Mouse (Mus musculus) limb, embryonic 14.5 days (tissue): ENCODE measurements at regions not wholly inside any gene's neighbourhood (a gene's known extent, or its start where the extent isn't known, plus 50 kb on each side); places are given as distances from the start of the nearest gene placed in this dataset.

Source experiments
- ATAC-seq: fragments of 200-750 bp; cut with Nextera tagmentation; 2 replicates; pipeline ENCODE4 v1.8.0; 2017; ENCODE audit warnings: low read depth, moderate number of reproducible peaks, moderate TSS enrichment; ENCODE audit not compliant: low FRiP score
- DNase-seq: peaks from one replicate; pipeline ENCODE4 v3.0.0-alpha.2; 2015; ENCODE audit warnings: low spot score
- H3K27ac ChIP-seq: fragments of 300-500 bp; sonication (generic); replicated peaks from 2 replicates; pipeline ENCODE4 v1.5.1; 2014; ENCODE audit warnings: low read depth, mild to moderate bottlenecking, low read length, moderate library complexity, mixed read lengths
- H3K27me3 ChIP-seq: fragments of 300-500 bp; sonication (generic); 2 replicates; pipeline ENCODE4 v1.6.1; 2014; ENCODE audit warnings: low read length, mixed read lengths; ENCODE audit not compliant: control insufficient read depth, insufficient read depth
- H3K36me3 ChIP-seq: fragments of 300-500 bp; sonication (generic); 2 replicates; pipeline ENCODE4 v1.6.1; 2014; ENCODE audit warnings: mild to moderate bottlenecking, low read length, moderate library complexity, mixed read lengths; ENCODE audit not compliant: control insufficient read depth, insufficient read depth
- H3K4me1 ChIP-seq: fragments of 300-500 bp; sonication (generic); 2 replicates; pipeline ENCODE4 v1.6.1; 2014; ENCODE audit warnings: antibody characterized with exemption, low read length, mixed read lengths; ENCODE audit not compliant: control insufficient read depth, insufficient read depth
- H3K4me2 ChIP-seq: fragments of 300-500 bp; sonication (generic); replicated peaks from 2 replicates; pipeline ENCODE4 v1.6.1; 2014; ENCODE audit warnings: low read depth, mild to moderate bottlenecking, low read length, moderate library complexity; ENCODE audit not compliant: severe bottlenecking
- H3K4me3 ChIP-seq: fragments of 300-500 bp; sonication (generic); replicated peaks from 2 replicates; pipeline ENCODE4 v1.5.1; 2014; ENCODE audit warnings: low read length
- H3K9ac ChIP-seq: fragments of 300-500 bp; sonication (generic); 2 replicates; pipeline ENCODE4 v1.6.1; 2014; ENCODE audit warnings: mild to moderate bottlenecking, low read depth, low read length, moderate library complexity; ENCODE audit not compliant: severe bottlenecking
- H3K9me3 ChIP-seq: fragments of 300-500 bp; sonication (generic); 2 replicates; pipeline ENCODE4 v1.6.1; 2016; ENCODE audit warnings: low read length; ENCODE audit not compliant: control insufficient read depth
- POLR2A ChIP-seq: fragments of 200-500 bp; IDR thresholded peaks from 2 replicates; pipeline ENCODE4 v1.8.0; 2012; ENCODE audit warnings: inconsistent platforms, mild to moderate bottlenecking, moderate library complexity, borderline replicate concordance; ENCODE audit not compliant: insufficient read depth, insufficient read length; ENCODE audit errors: extremely low read depth
- WGBS: fragments of 180-500 bp; shearing (Covaris S2); extraction: QIAGEN DNeasy Blood & Tissue Kit; methylation state at CpG from one replicate; pipeline ENCODE4 v1.1.7; 2014; 5-methylcytosine and 5-hydroxymethylcytosine counted together

DNA sequence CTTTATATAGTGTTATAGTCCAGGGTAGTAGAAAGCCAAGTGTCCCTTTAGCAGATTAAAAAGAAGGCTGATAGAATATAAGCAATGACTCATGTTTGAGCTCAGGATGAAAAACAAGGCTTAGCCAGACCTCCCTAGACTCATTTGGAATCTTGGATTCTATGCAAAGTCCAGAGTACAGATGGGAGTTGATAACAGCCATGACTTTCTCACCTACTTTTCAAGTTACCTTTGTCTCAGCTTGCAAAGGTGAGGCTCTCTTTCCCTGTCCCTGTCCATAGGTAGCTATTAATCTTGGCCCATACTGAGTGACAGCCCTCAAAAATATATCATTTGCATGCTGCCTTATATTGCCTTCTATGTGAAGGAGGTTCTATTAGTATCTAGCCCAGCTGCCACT is 229.6 kb downstream of the Ikzf2 start:
- no peak for TF ChIP-seq POLR2A
- Histone ChIP-seq H3K4me1 (no peaks in the 10 kb centered on the region), H3K4me2 (no peak overlapping the region)

DNA sequence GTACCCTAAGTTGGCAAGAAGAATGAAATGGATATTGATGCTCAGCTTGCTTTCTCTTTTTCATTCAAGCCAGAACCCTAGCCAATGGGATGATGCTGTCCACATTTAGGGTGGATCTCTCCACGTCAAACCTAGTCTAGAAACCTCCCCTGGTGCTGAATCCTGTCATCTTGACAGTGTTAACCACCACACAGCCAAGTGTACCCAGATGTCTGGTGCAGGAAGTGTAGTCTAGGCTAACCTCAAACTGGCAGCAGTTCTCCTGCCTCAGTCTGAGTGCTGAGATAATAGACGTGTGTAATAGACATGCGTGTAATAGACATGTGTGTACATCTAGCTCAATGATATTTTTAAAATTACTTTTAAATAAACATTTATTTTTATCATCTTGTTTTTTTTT is 233.1 kb downstream of the Ikzf2 start:
- Histone ChIP-seq H3K4me3 (no peak overlapping the region), H3K9me3 (no peaks in the 10 kb centered on the region), H3K27me3 (no peaks in the 10 kb centered on the region), H3K4me1 (no peaks in the 10 kb centered on the region), H3K4me2 (no peak overlapping the region), H3K27ac (no peak overlapping the region), H3K36me3 (no peaks in the 10 kb centered on the region), H3K9ac (no peak overlapping the region)
- no peak for TF ChIP-seq POLR2A
- WGBS: 88% methylated on average over 3 of the region's 3 CpGs
- ATAC-seq: no peak
- DNase-seq: no peak

More for the DNA sequence above, 229.6 kb downstream of the Ikzf2 start:
- ATAC-seq (no peak), DNase-seq (no peak)
- Histone ChIP-seq H3K27ac (no peak overlapping the region), H3K9me3 (no peaks in the 10 kb centered on the region), H3K27me3 (no peaks in the 10 kb centered on the region), H3K4me3 (no peak overlapping the region), H3K9ac (no peak overlapping the region), H3K36me3 (no peaks in the 10 kb centered on the region)

DNA sequence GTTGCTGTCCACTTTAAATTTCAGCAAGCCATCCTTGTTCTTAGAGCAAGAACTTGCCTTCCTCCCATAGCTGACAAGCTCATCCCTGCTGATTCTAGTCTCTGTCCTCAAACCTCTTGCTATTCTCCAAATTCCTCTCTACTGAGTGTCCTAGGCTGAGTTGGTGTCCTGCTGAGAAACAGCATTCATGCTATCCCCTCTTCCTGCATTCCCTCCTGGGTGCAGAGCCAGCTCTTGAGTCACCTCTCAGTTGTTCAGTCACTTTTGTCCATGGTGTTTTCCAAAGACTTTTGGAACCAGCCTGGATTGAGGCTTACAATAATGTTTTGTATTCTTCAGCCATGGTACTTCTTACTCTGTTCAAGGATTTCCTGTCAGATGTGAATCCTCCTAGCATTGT is 234.1 kb downstream of the Ikzf2 start:
- H3K4me1 ChIP-seq: no peaks in the 10 kb centered on the region
- no peaks in the 10 kb centered on the region for H3K9me3 ChIP-seq
- H3K36me3 ChIP-seq: no peaks in the 10 kb centered on the region
- no peak for TF ChIP-seq POLR2A
- H3K4me2 ChIP-seq: no peak overlapping the region
- H3K27ac ChIP-seq: no peak overlapping the region
- no peak for DNase-seq
- no peak overlapping the region for H3K4me3 ChIP-seq
- ATAC-seq: no peak
- no peaks in the 10 kb centered on the region for H3K27me3 ChIP-seq
- H3K9ac ChIP-seq: no peak overlapping the region

DNA sequence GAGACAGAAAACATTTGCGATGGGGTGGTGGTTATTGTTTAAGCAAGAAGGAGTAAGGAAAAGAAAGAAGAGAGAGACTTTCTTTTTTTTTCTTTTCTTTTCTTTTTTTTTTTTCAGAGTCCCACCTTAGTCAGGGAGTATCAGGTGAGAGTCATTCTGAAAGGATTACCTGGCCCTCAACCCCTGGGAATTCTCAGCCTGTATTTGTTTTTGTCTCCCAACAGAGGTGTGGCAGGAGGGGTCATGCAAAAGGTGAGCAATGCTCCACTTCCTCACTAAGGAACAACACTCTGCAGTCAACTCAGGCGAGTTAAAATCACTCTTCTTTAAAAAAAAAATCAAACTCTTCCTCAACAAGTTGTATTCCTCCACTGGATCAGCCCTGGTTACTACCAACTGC is 236.6 kb downstream of the Ikzf2 start:
- Histone ChIP-seq H3K9ac (no peak overlapping the region), H3K4me2 (no peak overlapping the region), H3K36me3 (no peaks in the 10 kb centered on the region), H3K4me3 (no peak overlapping the region), H3K9me3 (no peaks in the 10 kb centered on the region), H3K27ac (no peak overlapping the region), H3K4me1 (no peaks in the 10 kb centered on the region), H3K27me3 (no peaks in the 10 kb centered on the region)
- ATAC-seq (no peak), DNase-seq (no peak)
- no peak for TF ChIP-seq POLR2A
- 58% methylated on average over 2 of the region's 2 CpGs for WGBS

DNA sequence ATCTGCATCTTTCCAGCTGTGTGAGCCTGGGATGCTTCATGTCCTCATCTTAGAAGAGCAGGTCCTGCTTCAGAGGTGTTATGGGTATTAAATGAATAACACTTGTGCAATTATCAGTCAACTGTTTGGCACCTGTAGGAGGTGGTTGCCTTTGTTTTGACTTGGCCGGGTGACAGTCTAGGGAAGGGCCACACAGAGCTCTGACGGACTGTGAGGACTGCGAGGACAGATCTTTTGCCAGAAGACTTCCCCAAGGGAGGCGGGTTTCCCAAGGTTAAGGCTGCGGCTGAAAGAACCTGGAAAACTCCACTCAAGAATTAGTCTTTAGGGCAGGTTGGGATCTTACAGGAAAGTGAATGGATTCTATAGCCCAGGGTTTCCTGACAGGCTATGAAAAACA is 239.8 kb downstream of the Ikzf2 start:
- Histone ChIP-seq H3K27me3 (no peaks in the 10 kb centered on the region), H3K4me1 (no peaks in the 10 kb centered on the region), H3K4me3 (no peak overlapping the region), H3K4me2 (no peak overlapping the region), H3K9ac (no peak overlapping the region), H3K27ac (no peak overlapping the region), H3K9me3 (no peaks in the 10 kb centered on the region), H3K36me3 (no peaks in the 10 kb centered on the region)
- no peak for TF ChIP-seq POLR2A
- DNase-seq (no peak), ATAC-seq (no peak)
- WGBS: 76% methylated on average over 5 of the region's 5 CpGs

DNA sequence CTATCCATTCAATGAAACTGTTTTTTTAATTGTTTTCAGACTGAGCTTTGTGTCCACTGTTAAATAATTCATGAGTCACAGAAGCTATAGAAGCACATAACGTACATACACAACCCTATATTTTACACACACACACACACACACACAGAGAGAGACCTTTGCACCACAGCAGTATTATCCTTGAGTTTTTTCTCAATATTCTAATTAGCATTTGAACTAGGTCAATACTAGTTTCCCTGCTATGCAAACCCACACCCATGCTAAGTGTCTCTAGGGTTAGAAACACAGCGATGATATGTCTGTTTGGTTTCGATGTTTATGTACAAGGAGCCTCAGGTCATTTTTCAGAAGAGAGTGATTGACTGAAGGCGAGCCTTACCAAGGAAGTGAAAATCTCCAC is 242.3 kb downstream of the Ikzf2 start:
- DNase-seq (no peak), ATAC-seq (no peak)
- no peaks in the 10 kb centered on the region for H3K9me3 ChIP-seq
- no peak overlapping the region for H3K4me3 ChIP-seq
- no peaks in the 10 kb centered on the region for H3K36me3 ChIP-seq
- TF ChIP-seq POLR2A: no peak
- H3K4me2 ChIP-seq: no peak overlapping the region
- no peak overlapping the region for H3K27ac ChIP-seq
- H3K27me3 ChIP-seq: no peaks in the 10 kb centered on the region
- 86% methylated on average over 4 of the region's 4 CpGs for WGBS
- no peaks in the 10 kb centered on the region for H3K4me1 ChIP-seq
- no peak overlapping the region for H3K9ac ChIP-seq
